Mouse (Mus musculus) megakaryocyte, embryonic 14.5 days (primary cell): ENCODE measurements around the gene Zfp59. TPM values are rescaled to one million over a fixed set of nuclear protein-coding genes. Genes with fewer than 3 reads are reported as not detected.
"Not testable (repeated sequence)": the region's sequence is repeated elsewhere in the genome, so short reads cannot be mapped to it uniquely, and the experiment has no call there.

ENCODE experiments used
- H3K27me3 ChIP-seq: replicated peaks from 2 replicates; pipeline ENCODE3; 2012; ENCODE audit warnings: inconsistent platforms
- H3K36me3 ChIP-seq: replicated peaks from 2 replicates; pipeline ENCODE3; 2012; ENCODE audit warnings: low read length, inconsistent platforms, mixed read lengths
- H3K4me1 ChIP-seq: 2 replicates; pipeline ENCODE4 v1.6.1; 2012; ENCODE audit warnings: inconsistent platforms
- H3K4me3 ChIP-seq: replicated peaks from 2 replicates; pipeline ENCODE3; 2012; ENCODE audit warnings: moderate library complexity, mild to moderate bottlenecking, inconsistent platforms
- H3K9me3 ChIP-seq: 2 replicates; pipeline ENCODE4 v1.6.1; 2012; ENCODE audit warnings: inconsistent platforms
- FLI1 ChIP-seq: IDR thresholded peaks from 2 replicates; pipeline ENCODE4 v1.6.1; 2012; ENCODE audit warnings: low read length, inconsistent platforms, mixed read lengths
- GATA1 ChIP-seq: IDR thresholded peaks from 3 replicates; pipeline ENCODE4 v1.6.1; 2012; ENCODE audit warnings: mixed read lengths, low read length, inconsistent platforms, borderline replicate concordance
- polyA plus RNA-seq: library from polyadenylated mRNA; stranded (reverse); fragments of >175 nt; gene quantifications from 2 replicates; pipeline ENCODE4 v1.2.3, GENCODE M21; 2012; ENCODE audit warnings: low replicate concordance; ENCODE audit not compliant: insufficient read depth

Gene Zfp59
- polyA plus RNA-seq, 1 experiment: not detected

- Histone ChIP-seq H3K36me3 (peaks cover 74% of the 10 kb centered on the region), H3K4me3 (no peak overlapping the region), H3K9me3 (no peaks in the 10 kb centered on the region), H3K27me3 (no peaks in the 10 kb centered on the region), H3K4me1 (no peaks in the 10 kb centered on the region; the same call in 1 of the 2 replicates)
- TF ChIP-seq FLI1 (no peak), GATA1 (no peak)
Measured at GRCm38 (mm10) chr7:27818526-27819110, 19.8 kb upstream of the Zfp59 start.

GRCm38 (mm10) chr7:27822611-27823010, 15.8 kb upstream of the Zfp59 start:
- Histone ChIP-seq H3K4me3 (no peak overlapping the region), H3K4me1 (no peaks in the 10 kb centered on the region), H3K9me3 (peaks cover 12% of the 10 kb centered on the region), H3K27me3 (no peaks in the 10 kb centered on the region), H3K36me3 (peaks cover 42% of the 10 kb centered on the region)
- TF ChIP-seq FLI1 (no peak), GATA1 (no peak)

GRCm38 (mm10) chr7:27834131-27834530, 4.3 kb upstream of the Zfp59 start:
- Histone ChIP-seq H3K27me3 (peaks cover 2% of the 10 kb centered on the region), H3K4me3 (peak overlapping the region; percentile 9), H3K4me1 (peaks cover 33% of the 10 kb centered on the region), H3K36me3 (no peaks in the 10 kb centered on the region), H3K9me3 (no peaks in the 10 kb centered on the region)
- TF ChIP-seq GATA1 (no peak), FLI1 (no peak)

GRCm38 (mm10) chr7:27837896-27838295, 511 bp upstream of the Zfp59 start:
- TF ChIP-seq GATA1 (no peak), FLI1 (no peak)
- H3K9me3 ChIP-seq: no peaks in the 10 kb centered on the region

GRCm38 (mm10) chr7:27839596-27839995, 1.2 kb downstream of the Zfp59 start:
- no peak for TF ChIP-seq GATA1
- no peak for TF ChIP-seq FLI1
- H3K36me3 ChIP-seq: peaks cover 14% of the 10 kb centered on the region
- no peaks in the 10 kb centered on the region for H3K9me3 ChIP-seq
- H3K4me1 ChIP-seq: peaks cover 56% of the 10 kb centered on the region
- peak overlapping the region; percentile 89 for H3K4me3 ChIP-seq
- no peaks in the 10 kb centered on the region for H3K27me3 ChIP-seq

More at GRCm38 (mm10) chr7:27837896-27838295, 511 bp upstream of the Zfp59 start:
- H3K4me1 ChIP-seq: peaks cover 64% of the 10 kb centered on the region
- H3K27me3 ChIP-seq: no peaks in the 10 kb centered on the region
- peak overlapping the region; percentile 94 for H3K4me3 ChIP-seq
- peaks cover 2% of the 10 kb centered on the region for H3K36me3 ChIP-seq

GRCm38 (mm10) chr7:27840104-27840503, 1.7 kb downstream of the Zfp59 start:
- H3K27me3 ChIP-seq: no peaks in the 10 kb centered on the region
- no peaks in the 10 kb centered on the region for H3K9me3 ChIP-seq
- TF ChIP-seq FLI1 (no peak), GATA1 (no peak)
- peak overlapping the region; percentile 44 for H3K4me3 ChIP-seq
- peaks cover 54% of the 10 kb centered on the region for H3K4me1 ChIP-seq
- H3K36me3 ChIP-seq: peaks cover 19% of the 10 kb centered on the region

GRCm38 (mm10) chr7:27857227-27857626, 18.8 kb downstream of the Zfp59 start, which contains the start of gene Zfp607a:
Gene Zfp607a (plus strand): TSS chr7:27857527.
- peaks cover 2% of the 10 kb centered on the region; the same call in 1 of the 2 replicates for H3K9me3 ChIP-seq
- no peaks in the 10 kb centered on the region for H3K27me3 ChIP-seq
- H3K4me1 ChIP-seq: peaks cover 23% of the 10 kb centered on the region
- peaks cover 10% of the 10 kb centered on the region for H3K36me3 ChIP-seq
- no peak within 1 kb of the TSS for H3K4me3 ChIP-seq
- no peak for TF ChIP-seq FLI1
- no peak for TF ChIP-seq GATA1

GRCm38 (mm10) chr7:27859301-27860251, 21.2 kb downstream of the Zfp59 start:
- no peak for TF ChIP-seq GATA1
- no peak for TF ChIP-seq FLI1
- Histone ChIP-seq H3K36me3 (peaks cover 11% of the 10 kb centered on the region), H3K4me3 (peak overlapping the region; percentile 95), H3K4me1 (peaks cover 23% of the 10 kb centered on the region), H3K9me3 (no peaks in the 10 kb centered on the region), H3K27me3 (no peaks in the 10 kb centered on the region)

GRCm38 (mm10) chr7:27860396-27861235, 22.2 kb downstream of the Zfp59 start:
- peaks cover 23% of the 10 kb centered on the region for H3K4me1 ChIP-seq
- H3K27me3 ChIP-seq: no peaks in the 10 kb centered on the region
- H3K9me3 ChIP-seq: no peaks in the 10 kb centered on the region
- TF ChIP-seq GATA1 (no peak), FLI1 (no peak)
- peak overlapping the region; percentile 95 for H3K4me3 ChIP-seq
- peaks cover 19% of the 10 kb centered on the region for H3K36me3 ChIP-seq

GRCm38 (mm10) chr7:27862578-27862977, 24.2 kb downstream of the Zfp59 start:
- H3K9me3 ChIP-seq, H3K27me3 ChIP-seq, H3K4me3 ChIP-seq: not testable (repeated sequence)
- peaks cover 23% of the 10 kb centered on the region for H3K4me1 ChIP-seq
- peaks cover 36% of the 10 kb centered on the region for H3K36me3 ChIP-seq
